Mouse (Mus musculus) c-Kit-negative CD71-positive TER-119-positive erythroid progenitor cells, embryonic 14.5 days (primary cell): ENCODE results near the gene Gbp7.
"Not testable (repeated sequence)": the region's sequence is repeated elsewhere in the genome, so short reads cannot be mapped to it uniquely, and the experiment has no call there.

ENCODE experiments used
- DNase-seq: peaks from one replicate; pipeline ENCODE4 v3.0.0-alpha.2; 2013; ENCODE audit warnings: low read depth, low spot score

The Gbp7 gene

GRCm38 (mm10) chr3:142530087-142530953 lies at the start of gene Gbp7:
TSS of gene Gbp7 (plus strand) at chr3:142530342.
- peak; percentile 17 for DNase-seq

DNA sequence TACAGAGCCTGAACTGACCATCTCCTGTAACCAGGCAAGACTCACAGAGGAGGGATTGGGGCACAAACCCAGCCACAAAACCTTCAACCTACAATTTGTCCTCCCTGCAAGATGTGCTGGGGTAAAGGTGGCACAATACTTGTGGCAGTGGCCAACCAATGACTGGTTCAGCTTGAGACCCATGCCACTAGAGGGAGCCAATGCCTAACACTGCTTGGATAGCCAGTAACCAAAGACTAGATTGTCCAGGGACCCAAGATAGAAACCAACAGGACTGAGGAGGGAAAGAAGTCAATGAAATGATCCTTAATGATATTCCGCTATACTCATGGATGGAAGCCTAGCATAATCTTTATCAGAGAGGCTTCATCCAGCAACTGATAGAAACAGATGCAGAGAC lies 39.7 kb upstream of the Gbp7 start:
- DNase-seq, result no peak

GRCm38 (mm10) chr3:142493536-142494061 lies 36.5 kb upstream of the Gbp7 start, which contains the start of gene Gbp5:
TSS of gene Gbp5 (plus strand) at chr3:142493978.
- DNase-seq, result no peak

DNA sequence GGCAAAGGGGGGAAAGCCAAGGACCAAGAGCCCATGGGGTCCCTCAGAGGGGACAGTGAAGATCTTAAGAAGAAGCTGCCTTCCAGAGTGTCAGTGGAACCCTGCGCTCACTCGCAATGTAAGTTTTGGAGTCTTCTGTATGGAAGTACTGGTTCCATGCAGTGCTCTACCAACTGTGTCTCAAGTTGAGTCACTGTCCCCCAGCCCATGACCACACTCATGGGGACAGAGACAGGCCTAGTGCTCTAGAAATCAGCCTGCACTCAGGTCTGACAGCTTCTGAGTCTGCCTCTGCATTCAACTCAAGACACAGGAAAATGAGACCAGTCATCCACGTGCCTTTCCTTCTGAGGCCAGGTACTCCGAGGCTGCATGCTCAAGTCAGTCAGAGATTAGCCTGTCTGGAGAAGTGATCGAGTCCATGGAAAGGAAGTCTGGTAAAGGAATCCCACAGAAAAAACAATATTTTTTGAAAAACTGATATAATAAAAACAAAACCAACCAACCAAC lies 34.9 kb upstream of the Gbp7 start:
- DNase-seq, result no peak

- no peak for DNase-seq
Measured at GRCm38 (mm10) chr3:142496113-142497101, 33.7 kb upstream of the Gbp7 start.

GRCm38 (mm10) chr3:142497123-142497841 lies 32.9 kb upstream of the Gbp7 start:
- DNase-seq, result no peak

DNA sequence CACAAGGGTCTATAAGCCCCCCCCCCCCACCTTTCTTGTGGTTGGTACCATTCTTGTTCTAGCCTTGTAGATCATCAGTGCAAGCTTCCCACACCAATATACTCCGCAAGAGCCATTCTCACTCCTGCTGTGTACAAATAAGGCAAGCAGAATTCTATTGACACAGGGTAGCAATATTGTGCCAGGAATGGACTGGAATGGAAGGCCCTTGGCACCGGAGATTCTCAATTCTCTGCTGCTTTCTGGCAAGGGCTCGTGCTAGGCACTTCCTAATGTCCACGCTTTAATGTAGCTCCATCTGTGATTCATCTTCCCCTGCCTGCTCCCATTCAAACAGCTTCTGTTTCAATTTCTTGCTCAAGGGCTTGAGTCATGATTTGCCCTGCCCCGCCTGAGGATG lies 31.2 kb upstream of the Gbp7 start:
- no peak for DNase-seq

DNA sequence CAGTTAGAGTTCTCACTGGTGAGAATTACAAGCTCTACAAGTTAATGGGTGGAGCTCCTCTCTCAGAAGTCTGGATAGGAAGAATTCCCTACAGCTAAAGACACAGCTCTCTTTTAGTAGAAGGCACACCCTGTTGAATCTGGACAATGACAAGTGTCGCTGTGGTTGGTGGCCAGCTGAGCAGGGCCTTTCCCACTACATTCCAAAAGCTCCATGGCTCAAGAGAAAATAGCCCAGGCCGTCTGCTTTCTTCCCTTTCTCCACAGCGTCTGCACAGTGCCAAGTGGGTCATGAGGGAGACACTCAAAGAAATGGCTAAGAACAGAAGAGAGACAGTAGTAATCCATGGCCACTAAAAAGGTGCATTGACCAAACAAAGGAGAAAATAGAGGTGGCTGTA lies 2.0 kb upstream of the Gbp7 start:
- DNase-seq, result no peak

GRCm38 (mm10) chr3:142529597-142529996 lies 545 bp upstream of the Gbp7 start:
- no peak for DNase-seq

- no peak for DNase-seq
Measured at GRCm38 (mm10) chr3:142531595-142531994, 1.5 kb downstream of the Gbp7 start.

DNA sequence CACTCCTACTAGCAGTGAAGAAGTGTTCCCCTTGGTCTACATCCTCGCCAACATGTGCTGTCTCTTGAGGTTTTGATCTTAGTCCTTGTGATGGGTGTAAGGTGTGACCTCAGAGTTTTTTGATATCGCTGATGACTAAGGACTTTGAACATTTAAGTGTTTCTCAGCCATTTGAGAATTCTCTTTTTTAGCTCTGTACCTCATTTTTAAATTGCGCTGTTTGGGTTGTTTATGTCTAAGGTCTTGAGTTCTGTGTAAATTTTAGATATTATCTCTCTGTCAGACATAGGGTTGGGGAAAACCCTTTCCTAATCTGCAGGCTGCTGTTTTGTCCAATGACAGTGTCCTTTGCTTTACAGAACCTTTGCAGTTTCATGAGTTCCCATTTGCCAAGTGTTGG lies 3.0 kb downstream of the Gbp7 start:
- no peak for DNase-seq

DNA sequence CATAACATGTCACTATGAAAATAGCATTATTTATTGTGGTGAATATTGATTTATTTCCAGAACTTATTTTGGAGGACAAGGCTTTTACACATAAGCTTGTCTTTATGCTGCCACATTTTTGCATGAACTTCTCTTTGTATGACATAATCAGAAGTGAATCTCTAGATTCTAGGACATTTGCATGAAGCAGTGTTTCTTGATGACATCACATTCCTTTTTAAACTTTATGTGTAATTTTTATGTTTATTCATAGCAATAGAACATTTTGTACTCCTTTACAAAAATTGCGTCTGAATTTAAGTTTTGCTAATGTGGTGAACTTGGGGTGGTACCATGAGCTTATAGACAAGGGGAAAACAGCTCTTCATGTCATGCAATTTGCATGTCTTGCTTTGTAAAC lies 5.5 kb downstream of the Gbp7 start:
- no peak for DNase-seq

DNA sequence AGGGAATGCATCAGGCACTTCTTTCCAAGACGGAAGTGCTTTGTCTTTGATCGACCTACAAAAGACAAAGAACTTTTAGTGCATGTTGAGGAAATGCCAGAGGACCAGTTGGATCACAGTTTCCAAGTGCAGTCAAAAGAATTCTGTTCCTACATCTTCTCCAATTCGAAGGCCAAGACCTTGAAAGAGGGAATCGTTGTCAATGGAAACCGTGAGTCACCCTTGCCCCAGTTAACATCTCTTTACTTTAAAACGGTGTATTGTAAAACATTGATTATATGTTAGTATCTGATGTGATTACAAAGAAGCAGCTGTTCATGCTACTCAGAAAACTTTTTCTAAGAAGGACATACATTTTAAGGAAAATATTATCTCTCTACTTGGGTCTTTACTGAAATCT lies 11.2 kb downstream of the Gbp7 start:
- no peak for DNase-seq

GRCm38 (mm10) chr3:142542776-142543175 lies 12.6 kb downstream of the Gbp7 start:
- DNase-seq, result not testable (repeated sequence)

GRCm38 (mm10) chr3:142546690-142547089 lies 16.5 kb downstream of the Gbp7 start:
- no peak for DNase-seq

- no peak for DNase-seq
Measured at GRCm38 (mm10) chr3:142550052-142550676, 20.0 kb downstream of the Gbp7 start.

- no peak for DNase-seq
Measured at GRCm38 (mm10) chr3:142554601-142555000, 24.5 kb downstream of the Gbp7 start.

DNA sequence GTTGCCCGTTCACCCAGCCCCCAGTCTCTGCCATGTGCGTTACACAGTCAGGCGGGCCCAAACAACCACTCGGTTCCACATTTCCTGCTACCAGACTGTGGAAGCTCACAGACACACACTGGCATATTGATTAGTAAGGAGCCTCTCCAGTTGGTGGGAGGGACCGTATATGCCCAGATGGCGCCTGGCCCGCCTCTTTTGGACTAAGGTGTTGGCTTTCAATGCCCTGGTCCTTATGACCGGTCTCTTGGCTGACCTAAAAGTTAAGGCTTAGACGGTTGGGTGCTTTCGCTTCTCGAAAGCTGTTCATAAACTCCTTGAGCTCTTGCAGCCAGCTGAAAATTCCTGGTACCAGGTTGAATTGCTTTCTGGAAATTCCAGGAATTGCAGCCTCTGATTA lies 25.5 kb downstream of the Gbp7 start:
- no peak for DNase-seq

DNA sequence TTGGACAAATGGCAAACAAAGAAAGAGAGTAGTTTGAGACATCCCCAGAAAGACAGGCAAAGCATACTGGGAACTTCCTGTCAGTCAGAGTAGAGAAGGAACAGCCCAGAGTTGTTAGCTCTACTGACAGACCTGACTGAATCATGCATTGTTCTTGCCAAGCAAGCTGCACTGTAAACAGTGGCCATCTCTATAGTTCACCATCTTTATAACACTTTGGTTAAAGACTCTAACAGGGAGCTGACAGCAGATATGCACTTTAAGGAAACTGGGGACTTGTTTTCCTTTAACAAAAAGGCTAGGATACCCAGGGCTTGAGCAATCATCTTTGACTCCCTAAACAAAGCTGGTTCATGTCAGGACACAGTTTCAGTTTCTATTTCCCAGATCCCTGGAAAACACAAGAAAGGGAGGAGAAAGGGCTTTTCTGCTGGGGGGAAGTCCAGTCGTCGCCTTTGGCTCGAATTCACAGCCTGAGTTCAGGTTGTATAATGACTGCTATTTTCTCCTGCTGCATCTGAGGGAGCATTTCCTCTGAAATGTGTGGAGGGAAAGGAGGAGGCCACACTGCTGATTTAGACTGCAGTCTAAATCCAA lies 29.6 kb downstream of the Gbp7 start, which contains the start of gene Gbp3:
Gbp3 (plus strand) TSS at position 395 of the 597 bp plus-strand sequence.
- DNase-seq, result no peak

DNA sequence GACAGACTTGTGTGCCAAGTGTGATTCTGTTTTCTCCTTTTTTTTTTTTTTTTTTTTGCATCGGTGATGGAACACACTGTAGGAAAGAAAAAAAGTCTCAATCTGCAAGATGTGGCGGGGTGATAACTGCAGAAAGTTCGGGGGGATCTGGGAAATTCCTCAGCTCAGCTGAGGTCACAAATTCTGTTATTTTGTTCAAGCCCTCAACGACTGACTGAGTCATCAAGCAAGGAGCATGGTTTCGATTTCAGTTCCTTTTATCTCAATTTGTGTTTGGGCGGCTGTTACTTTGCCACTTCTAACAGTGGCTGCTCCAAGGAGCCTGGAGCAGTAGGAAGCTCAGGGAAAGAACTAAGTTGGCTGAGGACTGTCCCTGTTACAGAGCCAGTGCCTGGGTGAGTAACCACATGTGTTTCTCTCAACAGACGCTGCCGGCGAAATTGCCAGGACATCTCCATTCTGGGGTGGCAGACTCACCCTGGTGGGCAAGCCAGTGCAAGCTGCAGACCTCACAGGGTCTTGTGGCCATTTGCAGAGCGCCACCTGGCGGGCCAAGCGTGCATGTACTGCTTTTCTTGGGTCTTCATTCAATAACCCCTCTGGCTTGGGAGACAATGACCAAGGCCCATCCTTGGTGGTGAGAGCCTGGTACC lies 30.3 kb downstream of the Gbp7 start:
- DNase-seq, result peak; percentile 19
